Mouse (Mus musculus) E14TG2a.4 (cell line): ENCODE data around the gene Gm20605.

Experiments used
- H3K27me3 ChIP-seq: 2 replicates; pipeline ENCODE4 v1.6.1; 2014; ENCODE audit warnings: low read length, control low read depth; ENCODE audit not compliant: insufficient read depth
- H3K36me3 ChIP-seq: 2 replicates; pipeline ENCODE4 v1.6.1; 2014; ENCODE audit warnings: low read length, control low read depth; ENCODE audit not compliant: insufficient read depth
- H3K4me1 ChIP-seq: replicated peaks from 2 replicates; pipeline ENCODE4 v1.6.1; 2014; ENCODE audit warnings: low read depth, low read length, control low read depth
- H3K4me3 ChIP-seq: replicated peaks from 2 replicates; pipeline ENCODE4 v1.5.1; 2014; ENCODE audit warnings: mild to moderate bottlenecking, low read length
- H3K9me3 ChIP-seq: 2 replicates; pipeline ENCODE4 v1.6.1; 2014; ENCODE audit warnings: low read length, control low read depth
- CTCF ChIP-seq: conservative IDR thresholded peaks from 2 replicates; pipeline ENCODE4 v1.5.1; 2014; ENCODE audit warnings: low read length
- NANOG ChIP-seq: IDR thresholded peaks from 2 replicates; pipeline ENCODE4 v1.6.1; 2014; ENCODE audit warnings: borderline replicate concordance, low read length, mixed read lengths
- POU5F1 ChIP-seq: IDR thresholded peaks from 2 replicates; pipeline ENCODE4 v1.6.1; 2014; ENCODE audit warnings: low read length, borderline replicate concordance

Gene Gm20605

DNA sequence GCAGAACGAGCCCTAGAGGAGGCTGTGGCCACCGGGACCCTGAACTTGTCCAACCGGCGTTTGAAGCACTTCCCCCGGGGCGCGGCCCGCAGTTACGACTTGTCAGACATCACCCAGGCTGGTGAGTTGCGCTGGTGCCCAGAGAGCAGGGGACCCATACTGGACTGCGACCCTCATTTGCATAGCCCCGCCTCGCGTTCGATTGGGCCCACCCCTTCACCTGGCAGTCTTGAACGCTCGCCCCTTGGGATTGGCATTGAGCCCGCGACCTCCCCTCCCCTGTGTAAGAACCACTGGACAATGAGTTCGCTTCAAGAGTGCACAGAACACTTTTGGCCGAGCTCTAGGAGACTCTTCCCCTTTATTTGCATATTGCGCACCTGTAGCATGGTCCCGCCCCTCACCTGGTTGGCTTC, 339 bp downstream of the Gm20605 start:
- Histone ChIP-seq H3K4me3 (peak overlapping the region; percentile 99), H3K27me3 (no peaks in the 10 kb centered on the region), H3K9me3 (no peaks in the 10 kb centered on the region), H3K4me1 (peaks cover 85% of the 10 kb centered on the region), H3K36me3 (peaks cover 28% of the 10 kb centered on the region)
- TF ChIP-seq NANOG, result no peak
- no peak for TF ChIP-seq CTCF
- no peak for TF ChIP-seq POU5F1

DNA sequence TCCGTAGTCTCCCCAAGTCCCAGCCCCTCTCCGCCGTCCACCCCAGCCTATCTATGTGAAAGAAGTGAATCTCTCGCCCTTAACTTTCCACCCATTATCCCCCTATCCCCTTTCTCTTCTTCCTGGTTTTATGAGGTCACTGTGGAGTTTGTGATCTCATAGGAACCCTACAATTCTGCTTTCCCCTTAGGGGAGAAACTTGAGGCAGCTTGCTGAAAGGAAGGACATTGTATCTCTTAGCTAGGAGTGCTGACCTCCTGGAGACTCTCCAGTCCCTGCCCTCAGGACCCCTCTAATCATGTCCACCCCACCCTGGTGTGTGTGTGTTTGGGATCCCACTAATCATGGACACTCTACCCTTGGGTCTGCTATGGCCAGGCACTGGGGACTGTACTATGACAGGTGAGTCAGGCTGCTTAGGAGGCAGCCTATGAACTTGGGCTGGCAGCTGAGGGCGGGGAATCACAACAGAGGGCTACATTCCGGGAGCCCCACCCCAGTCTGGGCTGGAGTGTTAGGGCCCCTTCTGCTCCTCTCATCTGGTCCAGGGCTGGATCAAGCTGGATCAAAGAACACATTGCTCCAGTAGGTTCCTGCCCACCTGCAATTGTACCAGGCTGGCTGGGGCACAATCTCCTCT, 1.1 kb downstream of the Gm20605 start:
- Histone ChIP-seq H3K4me3 (peak overlapping the region; percentile 99), H3K36me3 (peaks cover 35% of the 10 kb centered on the region)
- no peak for TF ChIP-seq CTCF
- TF ChIP-seq POU5F1, result no peak
- TF ChIP-seq NANOG, result no peak

DNA sequence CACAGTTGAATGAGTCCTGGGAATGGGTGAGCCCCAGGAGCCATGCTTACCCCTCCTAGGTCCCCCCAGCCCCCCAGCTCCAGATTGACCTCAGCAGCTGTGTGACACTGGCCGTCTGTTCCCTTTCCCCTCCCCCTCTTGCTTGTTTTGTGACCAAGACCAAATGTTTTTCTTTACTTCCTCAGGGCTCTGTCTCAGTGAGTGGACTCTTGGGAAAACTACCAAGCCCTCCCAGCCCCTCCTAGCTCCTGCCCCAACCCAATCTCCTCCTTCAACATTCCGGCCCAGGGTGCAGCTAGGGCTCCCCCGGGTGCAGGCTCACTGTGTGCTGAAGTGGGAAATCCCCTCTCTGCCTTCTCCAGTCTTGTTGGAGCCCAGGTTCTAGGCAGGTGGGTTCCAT, 1.6 kb downstream of the Gm20605 start:
- Histone ChIP-seq H3K27me3 (no peaks in the 10 kb centered on the region), H3K9me3 (no peaks in the 10 kb centered on the region), H3K4me1 (peaks cover 85% of the 10 kb centered on the region), H3K4me3 (peak overlapping the region; percentile 99), H3K36me3 (peaks cover 41% of the 10 kb centered on the region)
- TF ChIP-seq POU5F1 (no peak), CTCF (no peak), NANOG (no peak)

More for the DNA sequence above, 1.1 kb downstream of the Gm20605 start:
- peaks cover 85% of the 10 kb centered on the region for H3K4me1 ChIP-seq
- no peaks in the 10 kb centered on the region for H3K9me3 ChIP-seq
- no peaks in the 10 kb centered on the region for H3K27me3 ChIP-seq

DNA sequence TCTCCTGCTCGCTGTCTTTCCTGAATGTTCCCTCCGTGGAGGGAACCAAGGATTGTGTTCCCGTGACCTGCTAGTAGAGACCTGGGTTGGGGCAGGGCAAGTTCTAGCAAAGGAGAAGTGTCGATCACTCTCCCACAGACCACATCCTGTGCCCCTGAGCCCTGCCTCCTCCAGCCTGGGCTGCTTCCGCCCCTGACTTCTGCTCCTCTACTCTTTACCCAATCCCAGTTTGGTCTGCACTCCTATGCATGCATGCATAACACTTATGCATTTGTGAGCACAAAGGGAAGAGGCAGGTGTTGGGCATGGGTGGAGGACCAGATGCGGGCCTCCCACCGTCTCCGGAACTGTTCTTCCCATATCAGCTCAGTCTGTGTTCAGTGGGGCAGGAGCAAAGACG, 2.2 kb downstream of the Gm20605 start:
- no peaks in the 10 kb centered on the region for H3K27me3 ChIP-seq
- peaks cover 47% of the 10 kb centered on the region for H3K36me3 ChIP-seq
- peak overlapping the region; percentile 99 for H3K4me3 ChIP-seq
- peaks cover 85% of the 10 kb centered on the region for H3K4me1 ChIP-seq
- TF ChIP-seq CTCF (no peak), NANOG (no peak), POU5F1 (peak; percentile 77; the same call in 1 of the 2 replicates)
- no peaks in the 10 kb centered on the region for H3K9me3 ChIP-seq

DNA sequence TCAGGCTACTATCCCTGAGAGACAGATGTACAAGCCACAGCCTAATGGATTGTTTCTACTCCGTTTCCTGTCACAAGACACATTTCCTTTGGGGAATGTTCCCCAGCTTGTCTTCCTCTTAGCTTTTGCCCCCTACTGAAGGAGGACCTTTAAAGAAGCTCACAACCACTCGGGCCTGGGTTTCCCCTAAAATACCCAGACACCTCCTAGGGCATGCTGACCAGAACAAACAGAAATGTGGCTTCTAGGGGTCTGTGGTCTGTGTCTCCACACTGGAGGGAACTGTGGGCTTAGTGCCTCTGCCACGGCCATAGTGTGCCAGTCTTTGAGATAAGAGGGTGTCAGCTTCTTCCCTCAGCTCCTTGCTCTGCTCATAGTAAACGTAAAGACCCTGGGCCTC, 2.6 kb downstream of the Gm20605 start:
- Histone ChIP-seq H3K4me3 (peak overlapping the region; percentile 99), H3K27me3 (no peaks in the 10 kb centered on the region), H3K4me1 (peaks cover 86% of the 10 kb centered on the region), H3K36me3 (peaks cover 51% of the 10 kb centered on the region), H3K9me3 (no peaks in the 10 kb centered on the region)
- TF ChIP-seq NANOG (no peak), CTCF (no peak), POU5F1 (no peak)

DNA sequence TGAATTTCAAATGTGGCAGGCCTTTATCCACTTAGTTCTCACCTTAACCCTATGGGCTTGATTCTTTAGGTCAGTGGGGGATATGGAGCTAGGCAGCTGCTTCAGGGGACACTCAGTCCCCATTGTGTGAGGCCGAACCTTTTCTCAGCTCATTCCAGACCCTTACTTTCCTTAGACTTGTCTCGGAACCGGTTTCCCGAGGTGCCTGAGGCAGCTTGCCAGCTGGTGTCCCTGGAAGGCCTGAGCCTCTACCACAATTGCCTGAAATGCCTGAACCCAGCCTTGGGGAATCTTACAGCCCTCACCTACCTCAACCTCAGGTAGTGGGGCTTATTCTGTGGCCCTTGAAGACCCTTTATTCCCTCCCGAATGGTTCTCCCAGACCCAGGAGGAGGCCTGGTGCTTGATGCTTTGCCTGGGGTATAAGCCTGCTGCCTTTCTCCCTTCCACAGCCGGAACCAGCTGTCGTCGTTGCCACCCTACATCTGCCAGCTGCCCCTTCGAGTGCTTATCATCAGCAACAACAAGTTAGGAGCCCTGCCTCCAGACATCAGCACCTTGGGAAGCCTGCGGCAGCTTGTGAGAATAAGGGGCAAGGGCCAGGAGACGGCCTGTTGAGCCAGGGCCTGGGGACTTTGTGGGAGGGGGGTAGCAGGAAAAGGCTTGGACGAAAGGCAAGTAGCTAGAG, 4.6 kb downstream of the Gm20605 start:
- peak overlapping the region; percentile 99 for H3K4me3 ChIP-seq
- peaks cover 70% of the 10 kb centered on the region for H3K36me3 ChIP-seq
- peaks cover 91% of the 10 kb centered on the region for H3K4me1 ChIP-seq
- no peak for TF ChIP-seq POU5F1
- no peaks in the 10 kb centered on the region for H3K9me3 ChIP-seq
- H3K27me3 ChIP-seq, result no peaks in the 10 kb centered on the region

DNA sequence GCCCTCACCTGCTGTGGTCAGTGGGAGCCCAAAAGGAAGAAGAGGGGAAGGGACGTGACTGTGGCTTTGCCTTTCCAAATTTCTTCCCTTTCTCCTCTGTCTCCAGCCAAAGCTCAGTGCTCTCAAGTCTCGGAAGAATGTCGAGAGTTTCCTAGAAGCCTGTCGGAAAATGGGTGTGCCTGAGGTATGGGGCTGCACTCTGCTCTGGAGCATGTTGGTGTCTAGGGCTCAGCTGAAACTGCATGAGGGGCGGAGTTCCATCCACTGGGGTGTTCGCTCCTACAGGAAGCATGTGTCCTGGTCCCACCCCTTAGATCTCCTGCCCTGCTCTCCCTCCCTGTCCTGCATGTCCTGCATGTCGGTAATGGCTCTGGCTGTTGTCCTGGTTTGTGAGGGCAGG, 10.5 kb downstream of the Gm20605 start:
- TF ChIP-seq NANOG, result no peak
- no peak for TF ChIP-seq CTCF
- TF ChIP-seq POU5F1, result no peak
- Histone ChIP-seq H3K27me3 (peaks cover 12% of the 10 kb centered on the region), H3K9me3 (no peaks in the 10 kb centered on the region), H3K4me1 (peaks cover 99% of the 10 kb centered on the region), H3K36me3 (peaks cover 84% of the 10 kb centered on the region), H3K4me3 (peak overlapping the region; percentile 52)

DNA sequence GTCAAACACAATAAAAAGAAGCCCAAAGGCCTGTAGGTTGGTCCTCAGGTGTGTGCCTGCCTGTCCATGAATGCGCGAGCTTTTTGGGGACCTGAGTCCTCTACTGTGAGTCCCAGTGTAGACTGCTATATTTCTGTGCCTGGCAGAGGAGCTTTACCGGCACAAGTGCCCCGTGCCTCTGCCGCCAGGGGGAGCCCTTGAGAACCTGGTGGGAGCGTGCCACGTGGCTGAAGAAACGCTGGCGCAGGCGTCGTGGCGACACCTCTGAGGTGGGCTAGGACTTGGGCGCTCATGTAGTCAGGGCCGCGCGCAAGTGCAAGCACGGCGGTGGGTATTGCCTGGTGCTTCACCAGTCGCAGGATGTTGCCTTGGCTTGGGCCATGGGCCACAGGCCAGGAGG, 12.1 kb downstream of the Gm20605 start, which contains the start of gene Sap25:
TSS of gene Sap25 (plus strand) at position 281 of the 400 bp plus-strand sequence.
- TF ChIP-seq POU5F1 (no peak), CTCF (peak; percentile 78), NANOG (no peak)
- Histone ChIP-seq H3K4me3 (peak within 1 kb of the TSS; percentile 67), H3K27me3 (peaks cover 27% of the 10 kb centered on the region), H3K36me3 (peaks cover 68% of the 10 kb centered on the region), H3K4me1 (peaks cover 99% of the 10 kb centered on the region), H3K9me3 (no peaks in the 10 kb centered on the region)

DNA sequence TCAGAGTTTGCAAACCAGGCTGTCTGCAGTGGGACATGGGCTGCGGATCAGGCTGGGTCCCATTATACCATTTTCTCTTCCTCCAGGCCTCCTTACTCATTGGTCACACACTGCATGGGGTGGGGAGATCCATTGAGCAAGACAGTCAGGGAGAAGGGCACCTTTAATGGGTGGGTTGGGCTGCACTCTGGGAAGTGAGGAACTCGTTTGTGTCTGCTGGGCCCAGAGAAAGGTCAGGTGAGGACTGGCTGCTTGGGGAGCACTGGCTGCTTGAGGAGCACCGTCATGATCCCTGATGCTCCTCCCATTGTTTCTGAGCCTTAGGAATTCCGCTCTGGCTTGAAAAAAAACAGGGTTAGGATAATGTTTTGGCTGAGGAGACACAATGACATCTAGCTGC, 13.9 kb downstream of the Gm20605 start:
- peaks cover 31% of the 10 kb centered on the region for H3K27me3 ChIP-seq
- no peaks in the 10 kb centered on the region for H3K9me3 ChIP-seq
- H3K4me1 ChIP-seq, result peaks cover 97% of the 10 kb centered on the region
- H3K4me3 ChIP-seq, result peak overlapping the region; percentile 67; the same call in 1 of the 2 replicates
- TF ChIP-seq POU5F1 (no peak), NANOG (no peak), CTCF (no peak)
- H3K36me3 ChIP-seq, result peaks cover 50% of the 10 kb centered on the region
